18 mouse cellular contexts compared by ENCODE assay signal in the genomic region with DNA sequence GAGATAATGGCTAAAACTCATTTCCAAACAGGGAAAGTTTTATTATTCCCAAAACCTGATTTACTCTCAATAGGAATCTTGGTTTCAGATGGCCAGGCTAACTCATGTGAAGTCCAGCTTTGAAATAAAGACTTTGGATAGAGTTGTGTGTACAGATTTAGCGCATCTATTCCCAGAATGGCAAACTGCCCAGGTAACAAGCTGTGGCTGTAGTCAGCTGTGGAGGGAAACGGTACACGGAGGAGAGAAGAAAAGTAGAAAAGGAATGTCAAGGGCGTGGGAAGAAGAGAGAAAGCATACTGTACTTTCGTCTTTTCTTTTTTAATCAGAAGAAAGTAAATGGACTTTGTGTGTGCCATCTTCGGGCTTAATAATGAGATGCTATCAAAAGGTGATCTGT.
DNase-seq lines count a peak whose midpoint lies in the region; ATAC-seq and TF ChIP-seq lines count a peak whose summit lies in the region.
"Had no signal": no experiment of that assay in that cellular context is flagged by ENCODE, and none has a peak within 500 bp of the region (broad histone marks: within the 10 kb centered on the region; RNA-seq: fewer than 3 reads in every experiment).

No protein-coding gene starts in this region.

- no peak overlapping the region for H3K27ac ChIP-seq in kidney, postnatal 0 days
- H3K27ac ChIP-seq: heart, embryonic 13.5 days; limb, embryonic 12.5 days; neural tube, embryonic 12.5 days had no signal

- no peaks in the 10 kb centered on the region for H3K36me3 ChIP-seq in kidney, postnatal 0 days (ENCODE audit: insufficient read depth, low read length)
- H3K36me3 ChIP-seq: heart, embryonic 13.5 days; limb, embryonic 12.5 days; neural tube, embryonic 12.5 days had no signal

- no peak overlapping the region for H3K9ac ChIP-seq in kidney, postnatal 0 days (ENCODE audit: low read depth, low read length)
- H3K9ac ChIP-seq: heart, embryonic 13.5 days; limb, embryonic 12.5 days; neural tube, embryonic 12.5 days had no signal

- no peaks in the 10 kb centered on the region for H3K9me3 ChIP-seq in kidney, postnatal 0 days (replicated peaks; ENCODE audit: low read length)
- H3K9me3 ChIP-seq: heart, embryonic 13.5 days; limb, embryonic 12.5 days; neural tube, embryonic 12.5 days had no signal

- no peak overlapping the region for H3K4me3 ChIP-seq in kidney, postnatal 0 days (replicated peaks; ENCODE audit: low read depth, low read length)
- H3K4me3 ChIP-seq: erythroblast, embryonic 14.5 days; heart, embryonic 13.5 days; limb, embryonic 12.5 days; neural tube, embryonic 12.5 days had no signal

- no peak for ATAC-seq in kidney, postnatal 0 days (replicated peaks; ENCODE audit: low FRiP score, low read depth)
- ATAC-seq: forebrain, embryonic 14.5 days; inflammation-experienced regulatory T-cells, adult 6 months had no signal

- no peak overlapping the region for H3K4me2 ChIP-seq in kidney, postnatal 0 days (ENCODE audit: low read length)
- H3K4me2 ChIP-seq: heart, embryonic 13.5 days; limb, embryonic 12.5 days; neural tube, embryonic 12.5 days had no signal

- TF ChIP-seq CTCF in kidney, postnatal 0 days (IDR thresholded peaks at IDR 0.05; ENCODE audit: low read depth) = no peak

- peak; percentile 17 to 67 for DNase-seq in frontal cortex, postnatal 36 days (ENCODE audit: low spot score in 2 of 2)
- no peak for DNase-seq in frontal cortex, postnatal 25 days (ENCODE audit: low spot score in 2 of 2)
- DNase-seq in kidney, postnatal 0 days (ENCODE audit: low spot score) = peak; percentile 5
- DNase-seq in kidney, postnatal 36 days = no peak
- DNase-seq in right cerebral cortex, adult 2 months (ENCODE audit: low spot score in 2 of 2) = peak; percentile 23 to 27
- no peak for DNase-seq in right cerebral cortex, postnatal 4 days
- peak; percentile 70 for DNase-seq in telencephalon, adult 2 months (ENCODE audit: low read depth, low spot score)
- DNase-seq in embryo, embryonic 11 days = no peak
- DNase-seq: adrenal gland, postnatal 25 days; kidney, adult 8-10 months; kidney, postnatal 4 days; thymus, adult 18-20 months had no signal

- WGBS in kidney, postnatal 0 days = 83% methylated on average over 6 of the region's 6 CpGs

- H3K27me3 ChIP-seq in kidney, postnatal 0 days (ENCODE audit: insufficient read depth, low read length) = no peaks in the 10 kb centered on the region
- H3K27me3 ChIP-seq: heart, embryonic 13.5 days; limb, embryonic 12.5 days; neural tube, embryonic 12.5 days had no signal

- no peaks in the 10 kb centered on the region for H3K4me1 ChIP-seq in kidney, postnatal 0 days (replicated peaks; ENCODE audit: insufficient read depth, low read length)
- H3K4me1 ChIP-seq: heart, embryonic 13.5 days; neural tube, embryonic 12.5 days had no signal

Comparison
In these comparisons a context has a peak if more than half of its experiments do, and no peak if none do; other contexts are left out.
1. DNase-seq: peak in frontal cortex, postnatal 36 days (2 of 2), kidney, postnatal 0 days (single experiment), right cerebral cortex, adult 2 months (2 of 2) and telencephalon, adult 2 months (single experiment); none in frontal cortex, postnatal 25 days (0 of 2), kidney, postnatal 36 days (0 of 2), right cerebral cortex, postnatal 4 days (single experiment) and embryo, embryonic 11 days (single experiment).